Mouse (Mus musculus) frontal cortex, postnatal 36 days (tissue): ENCODE data around the gene Hnrnpll.

ENCODE experiments used
- DNase-seq, 2 experiments: peaks; one replicate each; pipeline ENCODE4 v3.0.0; 2022; ENCODE audit warnings: low spot score in 2 of 2

Gene Hnrnpll

GRCm38 (mm10) chr17:79999631-80000030 lies 62.5 kb downstream of the Hnrnpll start:
- no peak for DNase-seq

- no peak for DNase-seq
Measured at GRCm38 (mm10) chr17:79998986-79999385, 63.1 kb downstream of the Hnrnpll start.

- no peak for DNase-seq
Measured at GRCm38 (mm10) chr17:79995091-79995691, 66.9 kb downstream of the Hnrnpll start.

- no peak for DNase-seq
Measured at GRCm38 (mm10) chr17:79992114-79992513, 70.0 kb downstream of the Hnrnpll start.

- no peak for DNase-seq
Measured at GRCm38 (mm10) chr17:79991166-79991958, 70.8 kb downstream of the Hnrnpll start.

GRCm38 (mm10) chr17:79990161-79990560 lies 72.0 kb downstream of the Hnrnpll start:
- no peak for DNase-seq

- no peak for DNase-seq
Measured at GRCm38 (mm10) chr17:79984450-79984849, 77.7 kb downstream of the Hnrnpll start.

GRCm38 (mm10) chr17:79982955-79983529 lies 79.1 kb downstream of the Hnrnpll start:
- no peak for DNase-seq

GRCm38 (mm10) chr17:79982548-79982947 lies 79.6 kb downstream of the Hnrnpll start:
- no peak for DNase-seq

GRCm38 (mm10) chr17:79981758-79982481 lies 80.2 kb downstream of the Hnrnpll start:
- DNase-seq = no peak

- DNase-seq = no peak
Measured at GRCm38 (mm10) chr17:79981348-79981747, 80.8 kb downstream of the Hnrnpll start.

- no peak for DNase-seq
Measured at GRCm38 (mm10) chr17:79980421-79981120, 81.6 kb downstream of the Hnrnpll start.
